Mouse (Mus musculus): ENCODE data around the gene Vps26b.

DNA sequence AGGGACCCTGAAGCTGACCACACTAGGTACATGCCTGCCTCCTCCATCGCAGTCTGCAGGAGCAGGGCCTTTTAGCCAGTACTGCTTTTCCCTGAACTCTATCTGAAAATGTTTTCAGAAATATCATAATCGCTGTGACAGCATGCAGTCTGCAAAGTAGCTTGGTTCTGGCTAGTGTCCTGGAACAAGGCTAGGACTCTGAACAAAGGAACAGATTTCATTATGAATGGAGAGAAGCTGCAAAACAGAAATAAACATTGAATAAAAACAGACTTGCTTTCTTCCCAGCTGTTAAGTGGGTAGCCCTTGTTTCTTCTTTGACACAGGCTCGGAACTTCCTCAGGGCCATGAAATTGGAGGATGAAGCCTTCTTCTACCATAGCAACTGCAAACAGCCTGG is 24.6 kb downstream of the Vps26b start:
- TF ChIP-seq CTCF (IDR thresholded peaks at IDR 0.05; ENCODE audit: control insufficient read depth, insufficient read depth, insufficient read length) (no peak), USF1 (IDR thresholded peaks at IDR 0.05; ENCODE audit: low read depth) (no peak), MYOD1 (IDR thresholded peaks at IDR 0.05; ENCODE audit: control insufficient read depth, insufficient read length, low read depth) (no peak)

Data from C2C12 (cell line).